Mouse (Mus musculus) megakaryocyte progenitor cell, adult 5-6 weeks (primary cell): ENCODE data around the gene 2310046K23Rik. TPM values are rescaled to one million over a fixed set of nuclear protein-coding genes. Genes with fewer than 3 reads are reported as not detected.
"Not testable (repeated sequence)": the region's sequence is repeated elsewhere in the genome, so short reads cannot be mapped to it uniquely, and the experiment has no call there.

Source experiments
- ATAC-seq: replicated peaks from 2 replicates; pipeline ENCODE4 v1.8.0; 2016; ENCODE audit warnings: mild to moderate bottlenecking, moderate TSS enrichment, inconsistent platforms; ENCODE audit not compliant: poor library complexity
- total RNA-seq, 2 experiments: library from RNA; stranded (forward) in 1 of 2; stranded (reverse) in 1 of 2; fragments of 157-497, 149-512 nt in 1 of 2; fragments of 200-1000 nt in 1 of 2; gene quantifications; 2 replicates each; pipeline versions ENCODE4 v1.2.3 to v1.2.4; 2015 to 2017

The 2310046K23Rik gene
- not detected in 2 replicates for total RNA-seq (2015)
- total RNA-seq (2017): not detected in 2 replicates

DNA sequence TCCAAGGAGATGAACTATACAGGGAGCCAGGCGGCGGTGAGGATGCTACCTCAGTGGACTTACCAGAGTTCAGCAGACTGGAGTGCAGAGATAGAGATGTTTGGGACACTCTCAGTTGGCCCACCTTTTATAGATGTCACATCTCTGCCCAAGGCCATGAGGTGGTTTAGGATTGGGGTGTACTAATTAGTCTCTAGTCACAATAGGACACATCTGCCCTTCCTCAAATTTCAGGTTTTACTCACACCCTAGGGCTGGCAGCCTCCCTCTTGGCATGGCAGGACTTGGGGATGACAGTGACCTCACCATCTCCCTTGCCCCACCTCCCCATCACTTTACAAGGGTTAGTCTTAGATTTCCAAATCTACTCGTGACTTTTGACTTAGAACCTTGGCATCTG lies at the start of gene 2310046K23Rik:
2310046K23Rik (minus strand) TSS at position 101 of the 400 bp plus-strand sequence.
- no peak for ATAC-seq

DNA sequence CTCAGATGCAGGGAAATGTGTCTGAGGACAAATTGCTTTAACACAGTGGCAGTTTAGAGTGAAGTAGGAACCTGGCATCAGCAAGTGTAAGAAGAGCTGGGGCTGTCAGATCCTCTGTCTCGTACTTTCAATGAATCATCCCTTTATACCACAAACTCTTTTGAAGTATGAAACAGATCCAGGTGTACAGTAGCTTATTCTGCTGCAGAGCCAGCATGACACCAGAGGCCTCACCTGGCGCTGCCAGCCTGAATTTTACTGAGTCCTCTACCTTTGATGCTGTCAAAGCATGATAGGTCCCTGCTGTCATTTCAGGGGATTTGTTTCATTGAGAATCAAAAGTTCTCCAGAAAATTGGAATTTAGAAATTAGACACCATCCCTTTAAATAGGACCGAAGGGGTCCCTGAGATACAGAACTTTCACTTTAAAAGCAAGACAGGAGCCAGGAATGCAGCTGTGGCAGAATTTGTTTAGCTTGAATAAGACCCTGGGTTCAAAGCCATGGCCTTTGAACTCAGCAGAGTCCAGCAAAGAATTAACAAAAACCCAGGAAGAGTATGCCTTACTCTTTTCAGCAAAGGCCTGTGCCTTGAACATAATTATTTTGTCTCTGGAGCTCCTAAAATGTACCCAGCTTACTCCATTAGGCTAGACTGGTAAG lies 49.0 kb upstream of the 2310046K23Rik start:
- ATAC-seq: no peak

GRCm38 (mm10) chr3:92579508-92579907 lies 45.2 kb upstream of the 2310046K23Rik start:
- ATAC-seq: no peak

GRCm38 (mm10) chr3:92578652-92579413 lies 44.5 kb upstream of the 2310046K23Rik start:
- no peak for ATAC-seq

DNA sequence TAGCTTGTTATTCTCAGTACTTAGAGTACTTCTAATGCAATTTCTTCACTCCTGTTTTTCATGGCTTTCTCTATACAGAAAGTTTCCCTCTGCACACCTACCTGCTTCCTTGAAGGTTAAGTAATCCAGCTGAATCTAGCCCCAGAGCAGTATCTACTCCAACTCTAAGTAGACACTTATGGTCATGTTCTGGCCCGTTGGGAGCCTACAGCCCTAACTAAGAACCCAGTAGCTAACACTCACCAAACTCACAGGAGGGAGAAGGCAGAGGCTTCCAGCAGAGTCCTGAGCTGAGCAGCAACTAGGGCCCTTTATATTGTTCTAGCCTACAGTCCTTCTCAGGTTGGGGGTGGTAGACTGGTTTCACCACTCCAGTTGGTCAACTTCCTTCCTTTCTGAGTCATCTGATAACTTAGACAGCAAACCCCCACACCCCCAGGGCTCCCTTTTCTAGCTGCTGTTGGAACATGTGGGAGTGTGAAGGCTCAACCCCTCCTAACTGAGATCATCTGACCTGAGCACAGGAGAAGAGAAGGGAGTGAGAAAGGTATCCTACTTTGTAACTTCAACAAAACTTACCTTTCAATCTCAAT lies 39.2 kb upstream of the 2310046K23Rik start, which contains the start of gene Ivl:
Ivl (minus strand) TSS at position 287 of the 593 bp plus-strand sequence.
- ATAC-seq: peak; percentile 58; the same call in 1 of the 2 replicates

GRCm38 (mm10) chr3:92572514-92573155 lies 38.3 kb upstream of the 2310046K23Rik start:
- ATAC-seq: no peak

DNA sequence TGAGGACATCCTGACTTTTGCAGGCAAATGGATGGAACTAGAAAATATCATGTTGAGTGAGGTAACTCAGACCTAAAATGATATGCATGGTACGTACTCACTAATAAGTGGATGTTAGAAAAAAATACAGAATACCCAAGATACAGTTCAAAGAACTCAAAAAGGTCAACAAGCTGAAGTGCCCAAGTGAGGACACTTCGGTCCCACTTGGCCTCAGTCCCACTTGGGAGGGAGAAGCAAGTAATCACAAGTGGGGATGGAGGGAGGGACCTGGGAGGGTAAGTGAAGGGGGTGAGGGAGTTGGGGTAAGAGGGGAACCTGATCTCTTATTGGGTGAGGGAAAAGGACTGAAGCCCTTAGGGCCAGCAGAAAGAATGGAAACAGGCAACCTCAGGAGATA lies 34.4 kb upstream of the 2310046K23Rik start:
- no peak for ATAC-seq

GRCm38 (mm10) chr3:92565418-92565817 lies 31.1 kb upstream of the 2310046K23Rik start:
- no peak for ATAC-seq

- ATAC-seq: no peak
Observed at GRCm38 (mm10) chr3:92512325-92512724, 22.0 kb downstream of the 2310046K23Rik start.

- peak; percentile 37; the same call in 1 of the 2 replicates for ATAC-seq
Observed at GRCm38 (mm10) chr3:92510786-92511185, 23.5 kb downstream of the 2310046K23Rik start.

- ATAC-seq: no peak
Observed at GRCm38 (mm10) chr3:92508185-92508584, 26.1 kb downstream of the 2310046K23Rik start.

GRCm38 (mm10) chr3:92503528-92503927 lies 30.8 kb downstream of the 2310046K23Rik start:
- no peak for ATAC-seq

DNA sequence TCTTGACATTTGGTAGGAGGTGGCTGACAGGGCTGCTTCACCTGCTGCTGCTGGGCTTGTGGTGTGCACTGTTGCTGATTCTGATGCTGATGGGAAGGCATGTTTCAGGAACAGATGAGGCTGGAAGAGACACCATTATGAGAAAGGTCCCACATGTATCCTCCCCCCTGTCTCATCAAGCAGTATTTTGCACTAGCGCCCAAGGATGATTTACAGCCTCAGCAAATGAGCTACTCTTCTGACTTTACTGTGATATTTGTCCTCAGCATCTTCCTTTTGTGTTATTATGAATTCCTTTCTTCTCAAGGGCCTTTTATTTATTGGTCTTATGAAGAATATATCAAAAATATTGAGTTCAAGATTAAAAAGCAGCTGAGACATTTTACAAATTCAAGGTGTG lies 33.9 kb downstream of the 2310046K23Rik start, which contains the start of gene Sprr4:
Sprr4 (minus strand) TSS at position 101 of the 400 bp plus-strand sequence.
- ATAC-seq: no peak

DNA sequence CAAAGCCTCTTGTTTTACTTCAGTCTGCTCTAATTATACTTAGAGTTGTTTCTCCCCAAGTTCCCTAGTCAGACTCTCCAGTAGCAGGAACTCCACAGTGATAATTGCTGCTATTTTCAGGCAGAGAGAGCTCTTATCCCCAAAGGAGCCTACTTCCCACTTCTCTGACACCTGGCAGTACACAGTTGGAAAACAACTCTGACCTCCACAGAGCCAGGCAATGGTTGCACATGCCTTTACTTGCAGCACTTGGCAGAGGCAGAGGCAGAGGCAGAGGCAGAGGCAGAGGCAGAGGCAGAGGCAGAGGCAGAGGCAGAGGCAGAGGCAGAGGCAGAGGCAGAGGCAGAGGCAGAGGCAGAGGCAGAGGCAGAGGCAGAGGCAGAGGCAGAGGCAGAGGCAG lies 44.0 kb downstream of the 2310046K23Rik start:
- ATAC-seq: not testable (repeated sequence)

GRCm38 (mm10) chr3:92486307-92486706 lies 48.0 kb downstream of the 2310046K23Rik start:
- no peak for ATAC-seq

- no peak for ATAC-seq
Observed at GRCm38 (mm10) chr3:92485863-92486262, 48.4 kb downstream of the 2310046K23Rik start, which contains the start of gene Sprr1a. Sprr1a (minus strand) TSS chr3:92485895.

Other genes starting within 250 kb of the 2310046K23Rik start
- gene Sprr2a3, start 249.1 kb downstream of the 2310046K23Rik start, total RNA-seq (2015): not detected in 2 replicates
- not detected in 2 replicates for gene Sprr2a3, start 249.1 kb downstream of the 2310046K23Rik start, total RNA-seq (2017)
- gene Sprr2b, start 217.9 kb downstream of the 2310046K23Rik start, total RNA-seq (2015): not detected in 2 replicates
- not detected in 2 replicates for gene Sprr2b, start 217.9 kb downstream of the 2310046K23Rik start, total RNA-seq (2017)
- gene Sprr2d, start 195.4 kb downstream of the 2310046K23Rik start, total RNA-seq (2015): not detected in 2 replicates
- gene Sprr2d, start 195.4 kb downstream of the 2310046K23Rik start, total RNA-seq (2017): not detected in 2 replicates
- not detected in 2 replicates for gene Sprr2e, start 182.4 kb downstream of the 2310046K23Rik start, total RNA-seq (2015)
- not detected in 2 replicates for gene Sprr2e, start 182.4 kb downstream of the 2310046K23Rik start, total RNA-seq (2017)
- not detected in 2 replicates for gene Sprr2f, start 169.3 kb downstream of the 2310046K23Rik start, total RNA-seq (2015)
- gene Sprr2f, start 169.3 kb downstream of the 2310046K23Rik start, total RNA-seq (2017): not detected in 2 replicates
- not detected in 2 replicates for gene Sprr2h, start 148.8 kb downstream of the 2310046K23Rik start, total RNA-seq (2015)
- not detected in 2 replicates for gene Sprr2h, start 148.8 kb downstream of the 2310046K23Rik start, total RNA-seq (2017)
- gene Sprr2i, start 126.5 kb downstream of the 2310046K23Rik start, total RNA-seq (2015): not detected in 2 replicates
- gene Sprr2i, start 126.5 kb downstream of the 2310046K23Rik start, total RNA-seq (2017): not detected in 2 replicates
- gene Sprr2j-ps, start 116.4 kb downstream of the 2310046K23Rik start, total RNA-seq (2015): not detected in 2 replicates
- gene Sprr2j-ps, start 116.4 kb downstream of the 2310046K23Rik start, total RNA-seq (2017): not detected in 2 replicates
- 9.5 and 12.2 TPM in 2 replicates for gene Gm9774, start 105.1 kb downstream of the 2310046K23Rik start, total RNA-seq (2015)
- gene Gm9774, start 105.1 kb downstream of the 2310046K23Rik start, total RNA-seq (2017): 1.7 and 1.9 TPM in 2 replicates
- not detected in 2 replicates for gene Sprr2k, start 101.9 kb downstream of the 2310046K23Rik start, total RNA-seq (2015)
- not detected in 2 replicates for gene Sprr2k, start 101.9 kb downstream of the 2310046K23Rik start, total RNA-seq (2017)
- not detected in 2 replicates for gene Sprr1b, start 95.7 kb downstream of the 2310046K23Rik start, total RNA-seq (2015)
- gene Sprr1b, start 95.7 kb downstream of the 2310046K23Rik start, total RNA-seq (2017): not detected in 2 replicates
- gene Sprr3, start 75.8 kb downstream of the 2310046K23Rik start, total RNA-seq (2015): not detected in 2 replicates
- gene Sprr3, start 75.8 kb downstream of the 2310046K23Rik start, total RNA-seq (2017): not detected in 2 replicates
- not detected in 2 replicates for gene Sprr1a, start 48.6 kb downstream of the 2310046K23Rik start, total RNA-seq (2015)
- gene Sprr1a, start 48.6 kb downstream of the 2310046K23Rik start, total RNA-seq (2017): not detected in 2 replicates
- gene Sprr4, start 34.0 kb downstream of the 2310046K23Rik start, total RNA-seq (2015): not detected in 2 replicates
- not detected in 2 replicates for gene Sprr4, start 34.0 kb downstream of the 2310046K23Rik start, total RNA-seq (2017)
- gene Ivl, start 39.2 kb upstream of the 2310046K23Rik start, total RNA-seq (2015): 0.22 TPM in 1 of 2 replicates, not detected in the other
- gene Ivl, start 39.2 kb upstream of the 2310046K23Rik start, total RNA-seq (2017): 0.27 TPM in 1 of 2 replicates, not detected in the other
- gene Smcp, start 54.5 kb upstream of the 2310046K23Rik start, total RNA-seq (2015): not detected in 2 replicates
- not detected in 2 replicates for gene Smcp, start 54.5 kb upstream of the 2310046K23Rik start, total RNA-seq (2017)
- gene 2210017I01Rik, start 73.0 kb upstream of the 2310046K23Rik start, total RNA-seq (2015): not detected in 2 replicates
- not detected in 2 replicates for gene 2210017I01Rik, start 73.0 kb upstream of the 2310046K23Rik start, total RNA-seq (2017)
- gene Lce6a, start 87.1 kb upstream of the 2310046K23Rik start, total RNA-seq (2015): not detected in 2 replicates
- gene Lce6a, start 87.1 kb upstream of the 2310046K23Rik start, total RNA-seq (2017): not detected in 2 replicates
- not detected in 2 replicates for gene Lce1a1, start 113.8 kb upstream of the 2310046K23Rik start, total RNA-seq (2015)
- gene Lce1a1, start 113.8 kb upstream of the 2310046K23Rik start, total RNA-seq (2017): not detected in 2 replicates
- not detected in 2 replicates for gene Lce1b, start 122.4 kb upstream of the 2310046K23Rik start, total RNA-seq (2015)
- gene Lce1b, start 122.4 kb upstream of the 2310046K23Rik start, total RNA-seq (2017): not detected in 2 replicates
- gene Lce1a2, start 135.8 kb upstream of the 2310046K23Rik start, total RNA-seq (2015): not detected in 2 replicates
- not detected in 2 replicates for gene Lce1a2, start 135.8 kb upstream of the 2310046K23Rik start, total RNA-seq (2017)
- gene Lce1c, start 144.7 kb upstream of the 2310046K23Rik start, total RNA-seq (2015): not detected in 2 replicates
- gene Lce1c, start 144.7 kb upstream of the 2310046K23Rik start, total RNA-seq (2017): not detected in 2 replicates
- gene Lce1d, start 152.7 kb upstream of the 2310046K23Rik start, total RNA-seq (2015): not detected in 2 replicates
- gene Lce1d, start 152.7 kb upstream of the 2310046K23Rik start, total RNA-seq (2017): not detected in 2 replicates
- not detected in 2 replicates for gene Lce1e, start 174.6 kb upstream of the 2310046K23Rik start, total RNA-seq (2015)
- not detected in 2 replicates for gene Lce1e, start 174.6 kb upstream of the 2310046K23Rik start, total RNA-seq (2017)
- gene Lce1f, start 185.8 kb upstream of the 2310046K23Rik start, total RNA-seq (2015): not detected in 2 replicates
- not detected in 2 replicates for gene Lce1f, start 185.8 kb upstream of the 2310046K23Rik start, total RNA-seq (2017)
- not detected in 2 replicates for gene Gm38119, start 204.6 kb upstream of the 2310046K23Rik start, total RNA-seq (2015)
- not detected in 2 replicates for gene Gm38119, start 204.6 kb upstream of the 2310046K23Rik start, total RNA-seq (2017)
- not detected in 2 replicates for gene Lce1g, start 217.8 kb upstream of the 2310046K23Rik start, total RNA-seq (2015)
- gene Lce1g, start 217.8 kb upstream of the 2310046K23Rik start, total RNA-seq (2017): not detected in 2 replicates
- gene Lce1h, start 230.6 kb upstream of the 2310046K23Rik start, total RNA-seq (2015): not detected in 2 replicates
- not detected in 2 replicates for gene Lce1h, start 230.6 kb upstream of the 2310046K23Rik start, total RNA-seq (2017)
- not detected in 2 replicates for gene Lce1i, start 244.4 kb upstream of the 2310046K23Rik start, total RNA-seq (2015)
- not detected in 2 replicates for gene Lce1i, start 244.4 kb upstream of the 2310046K23Rik start, total RNA-seq (2017)